Mouse (Mus musculus) left cerebral cortex, adult 2 months (tissue): ENCODE measurements around the gene Usp7. TPM values are rescaled to one million over a fixed set of nuclear protein-coding genes. Genes with fewer than 3 reads are reported as not detected.

ENCODE experiments used
- DNase-seq, 2 experiments: peaks; one replicate each; pipeline ENCODE4 v3.0.0; 2021 to 2022; ENCODE audit warnings: low spot score in 2 of 2, mixed read lengths in 1 of 2; ENCODE audit errors: extremely low spot score in 1 of 2
- H3K27ac ChIP-seq: fragments of 200-600 bp; 2 replicates; pipeline ENCODE4 v1.8.1; 2022
- H3K4me3 ChIP-seq: fragments of 200-600 bp; 2 replicates; pipeline ENCODE4 v1.8.1; 2022
- CTCF ChIP-seq: fragments of 200-600 bp; IDR thresholded peaks from 2 replicates; pipeline ENCODE4 v1.8.1; 2022; ENCODE audit warnings: antibody characterized with exemption, mild to moderate bottlenecking, moderate library complexity
- intact Hi-C: fragments of 180-260 bp; cut with DNase I; formaldehyde crosslinking; loops from one replicate; pipeline ENCODE4 v1.15.1; 2025
- total RNA-seq, 2 experiments: library from RNA; stranded (reverse); gene quantifications; 2 replicates each; pipeline ENCODE4 v1.2.3; 2021

Gene Usp7
- total RNA-seq, 2 experiments from 2014 or later, result 167 to 182 TPM

GRCm38 (mm10) chr16:8643855-8644254 lies 148.3 kb downstream of the Usp7 start:
- intact Hi-C loops, result loop anchor here (2.0 kb wide), 1 partner anchor 29 kb away; the partner anchor contains the start of gene Carhsp1
- H3K27ac ChIP-seq, result no peak overlapping the region
- no peak for DNase-seq
- H3K4me3 ChIP-seq, result no peak overlapping the region
- TF ChIP-seq CTCF, result peak; percentile 82

Other genes with a start within 250 kb of the Usp7 start
- gene Pmm2, start 154.6 kb downstream of the Usp7 start, total RNA-seq, result 10 to 100 TPM; 36.2 to 36.9 TPM
- gene Tmem186, start 154.6 kb downstream of the Usp7 start, total RNA-seq, result 10 to 100 TPM; 12.5 to 13.1 TPM
- 10 to 100 TPM; 11.2 to 16.4 TPM for gene Carhsp1, start 120.2 kb downstream of the Usp7 start, total RNA-seq
- not detected for gene Gm5767, start 111.5 kb downstream of the Usp7 start, total RNA-seq
- gene 1810013L24Rik, start 37.8 kb upstream of the Usp7 start, total RNA-seq, result 100 to 1,000 TPM; 111 TPM